Mouse (Mus musculus): ENCODE measurements around the gene Ercc1. TPM values are rescaled to one million over a fixed set of nuclear protein-coding genes. Genes with fewer than 3 reads are reported as not detected.
A peak's percentile ranks its signal among the peaks of the same experiment; 100 is the strongest.

Gene Ercc1
- polyA plus RNA-seq, 1 experiment = 53.8 TPM

- Histone ChIP-seq H3K27ac (ENCODE audit: insufficient read depth, low read length) (no peak overlapping the region), H3K4me1 (ENCODE audit: control insufficient read depth, insufficient read depth, low read length) (no peaks in the 10 kb centered on the region), H3K4me3 (ENCODE audit: insufficient read depth, low read length) (no peak overlapping the region)
- no peak for TF ChIP-seq POLR2A (IDR thresholded peaks at IDR 0.05; ENCODE audit: extremely low read depth, insufficient read depth, low read length)
- no peak for TF ChIP-seq CTCF (IDR thresholded peaks at IDR 0.05; ENCODE audit: extremely low read depth, insufficient read depth, low read length)
Observed at GRCm38 (mm10) chr7:19376019-19376418, 31.4 kb downstream of the Ercc1 start.

- Histone ChIP-seq H3K4me1 (ENCODE audit: control insufficient read depth, insufficient read depth, low read length) (no peaks in the 10 kb centered on the region), H3K27ac (ENCODE audit: insufficient read depth, low read length) (no peak overlapping the region), H3K4me3 (ENCODE audit: insufficient read depth, low read length) (no peak overlapping the region)
- TF ChIP-seq POLR2A (IDR thresholded peaks at IDR 0.05; ENCODE audit: extremely low read depth, insufficient read depth, low read length) = no peak
- no peak for TF ChIP-seq CTCF (IDR thresholded peaks at IDR 0.05; ENCODE audit: extremely low read depth, insufficient read depth, low read length)
Observed at GRCm38 (mm10) chr7:19378049-19378448, 33.5 kb downstream of the Ercc1 start.

- H3K4me3 ChIP-seq (ENCODE audit: insufficient read depth, low read length) = peak within 1 kb of the TSS; percentile 94
- TF ChIP-seq POLR2A (IDR thresholded peaks at IDR 0.05; ENCODE audit: extremely low read depth, insufficient read depth, low read length) (peak; percentile 57; the same call in 1 of the 2 replicates), CTCF (IDR thresholded peaks at IDR 0.05; ENCODE audit: extremely low read depth, insufficient read depth, low read length) (no peak)
- no peak within 1 kb of the TSS for H3K27ac ChIP-seq (ENCODE audit: insufficient read depth, low read length)
- H3K4me1 ChIP-seq (ENCODE audit: control insufficient read depth, insufficient read depth, low read length) = peaks cover 4% of the 10 kb centered on the region
Observed at GRCm38 (mm10) chr7:19381377-19382165, 37.0 kb downstream of the Ercc1 start, which contains the start of gene Ercc2. Ercc2 (plus strand) TSS chr7:19382010.

GRCm38 (mm10) chr7:19382166-19382541 lies 37.6 kb downstream of the Ercc1 start:
- TF ChIP-seq CTCF (IDR thresholded peaks at IDR 0.05; ENCODE audit: extremely low read depth, insufficient read depth, low read length) (no peak), POLR2A (IDR thresholded peaks at IDR 0.05; ENCODE audit: extremely low read depth, insufficient read depth, low read length) (0 out of 2 replicates have a peak, but pooled peaks have one; percentile 4)
- H3K4me1 ChIP-seq (ENCODE audit: control insufficient read depth, insufficient read depth, low read length) = peaks cover 4% of the 10 kb centered on the region
- no peak overlapping the region for H3K27ac ChIP-seq (ENCODE audit: insufficient read depth, low read length)
- H3K4me3 ChIP-seq (ENCODE audit: insufficient read depth, low read length) = peak overlapping the region; percentile 94

GRCm38 (mm10) chr7:19383708-19384107 lies 39.1 kb downstream of the Ercc1 start:
- Histone ChIP-seq H3K27ac (ENCODE audit: insufficient read depth, low read length) (no peak overlapping the region), H3K4me3 (ENCODE audit: insufficient read depth, low read length) (no peak overlapping the region), H3K4me1 (ENCODE audit: control insufficient read depth, insufficient read depth, low read length) (peaks cover 4% of the 10 kb centered on the region)
- TF ChIP-seq CTCF (IDR thresholded peaks at IDR 0.05; ENCODE audit: extremely low read depth, insufficient read depth, low read length) (no peak), POLR2A (IDR thresholded peaks at IDR 0.05; ENCODE audit: extremely low read depth, insufficient read depth, low read length) (no peak)

- Histone ChIP-seq H3K4me3 (ENCODE audit: insufficient read depth, low read length) (no peak overlapping the region), H3K4me1 (ENCODE audit: control insufficient read depth, insufficient read depth, low read length) (no peaks in the 10 kb centered on the region), H3K27ac (ENCODE audit: insufficient read depth, low read length) (peak overlapping the region; percentile 72; the same call in 1 of the 2 replicates)
- TF ChIP-seq POLR2A (IDR thresholded peaks at IDR 0.05; ENCODE audit: extremely low read depth, insufficient read depth, low read length) = no peak
- TF ChIP-seq CTCF (IDR thresholded peaks at IDR 0.05; ENCODE audit: extremely low read depth, insufficient read depth, low read length) = no peak
Observed at GRCm38 (mm10) chr7:19388699-19389413, 44.3 kb downstream of the Ercc1 start.

GRCm38 (mm10) chr7:19394484-19394883 lies 49.9 kb downstream of the Ercc1 start:
- no peak overlapping the region for H3K27ac ChIP-seq (ENCODE audit: insufficient read depth, low read length)
- no peak for TF ChIP-seq CTCF (IDR thresholded peaks at IDR 0.05; ENCODE audit: extremely low read depth, insufficient read depth, low read length)
- TF ChIP-seq POLR2A (IDR thresholded peaks at IDR 0.05; ENCODE audit: extremely low read depth, insufficient read depth, low read length) = no peak
- no peak overlapping the region for H3K4me3 ChIP-seq (ENCODE audit: insufficient read depth, low read length)
- H3K4me1 ChIP-seq (ENCODE audit: control insufficient read depth, insufficient read depth, low read length) = no peaks in the 10 kb centered on the region

- TF ChIP-seq POLR2A (IDR thresholded peaks at IDR 0.05; ENCODE audit: extremely low read depth, insufficient read depth, low read length) = no peak
- TF ChIP-seq CTCF (IDR thresholded peaks at IDR 0.05; ENCODE audit: extremely low read depth, insufficient read depth, low read length) = no peak
- no peaks in the 10 kb centered on the region for H3K4me1 ChIP-seq (ENCODE audit: control insufficient read depth, insufficient read depth, low read length)
- no peak overlapping the region for H3K4me3 ChIP-seq (ENCODE audit: insufficient read depth, low read length)
- H3K27ac ChIP-seq (ENCODE audit: insufficient read depth, low read length) = no peak overlapping the region
Observed at GRCm38 (mm10) chr7:19399496-19400280, 55.1 kb downstream of the Ercc1 start.

- H3K27ac ChIP-seq (ENCODE audit: insufficient read depth, low read length) = no peak overlapping the region
- TF ChIP-seq POLR2A (IDR thresholded peaks at IDR 0.05; ENCODE audit: extremely low read depth, insufficient read depth, low read length) (no peak), CTCF (IDR thresholded peaks at IDR 0.05; ENCODE audit: extremely low read depth, insufficient read depth, low read length) (no peak)
- no peaks in the 10 kb centered on the region for H3K4me1 ChIP-seq (ENCODE audit: control insufficient read depth, insufficient read depth, low read length)
- no peak overlapping the region for H3K4me3 ChIP-seq (ENCODE audit: insufficient read depth, low read length)
Observed at GRCm38 (mm10) chr7:19400946-19401345, 56.4 kb downstream of the Ercc1 start.

Data from cortical plate, adult 2 months (tissue).